Mouse (Mus musculus): ENCODE data around the gene Utrn.

- TF ChIP-seq POLR2A (IDR thresholded peaks at IDR 0.05; ENCODE audit: borderline replicate concordance, control insufficient read depth, low read depth, low read length): no peak
- TF ChIP-seq CTCF (IDR thresholded peaks at IDR 0.05; ENCODE audit: control insufficient read depth, insufficient read depth, low read length): no peak
Observed at GRCm38 (mm10) chr10:12444122-12444521, 425.0 kb downstream of the Utrn start.
